Mouse (Mus musculus): ENCODE data around the gene Cd300a.

DNA sequence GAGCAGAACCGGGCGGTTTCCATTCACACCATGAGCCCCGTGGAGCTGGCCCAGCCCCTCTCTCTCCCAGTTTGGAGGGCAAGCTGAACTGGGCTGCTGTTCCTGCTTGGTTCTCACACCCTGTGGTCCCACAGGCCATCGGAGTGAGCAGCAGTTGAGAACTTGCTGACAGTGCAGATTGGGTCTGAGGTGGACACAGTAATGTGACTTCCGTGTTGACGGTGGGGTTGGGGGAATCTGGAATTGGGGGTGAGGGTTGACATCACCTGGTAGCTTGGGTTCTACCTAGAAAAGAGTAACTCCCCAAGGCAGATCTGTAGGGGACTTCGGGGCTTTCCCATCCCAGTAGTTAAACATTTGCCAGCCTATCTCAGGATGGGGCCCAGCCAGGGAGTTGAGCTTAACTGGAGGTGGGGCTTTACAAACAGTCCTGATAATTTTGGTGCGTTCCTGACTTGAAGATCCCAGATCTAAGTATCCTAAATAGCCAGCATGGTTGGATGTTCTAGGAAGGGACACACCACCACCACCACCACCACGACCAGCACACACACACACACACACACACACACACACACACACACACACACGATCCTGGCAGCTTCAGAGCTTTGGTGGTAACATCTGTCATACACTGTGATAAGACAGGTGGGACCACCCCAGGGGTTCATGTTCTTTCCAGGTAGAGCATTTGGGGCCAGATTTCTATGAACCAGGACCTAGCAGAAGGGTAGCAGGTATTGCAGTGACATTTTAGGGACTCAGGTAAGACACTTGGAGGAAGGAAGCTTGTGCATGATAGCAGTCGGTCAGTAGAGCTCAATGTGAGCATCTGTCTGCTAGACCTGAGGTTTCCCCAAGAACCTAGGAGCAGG is 22.2 kb upstream of the Cd300a start:
- no peak for TF ChIP-seq CTCF (IDR thresholded peaks at IDR 0.05; ENCODE audit: low read depth)
- no peak; the same call in 1 of the 2 replicates for TF ChIP-seq EP300 (IDR thresholded peaks at IDR 0.05; ENCODE audit: low read depth)
